Mouse (Mus musculus) lung, postnatal 25 days (tissue): Measurements from ENCODE around the gene Tarbp1.
"Not testable (repeated sequence)": the region's sequence is repeated elsewhere in the genome, so short reads cannot be mapped to it uniquely, and the experiment has no call there.

Source experiments
- DNase-seq: peaks from one replicate; pipeline ENCODE4 v3.0.0; 2022; ENCODE audit warnings: low spot score

Gene Tarbp1

GRCm38 (mm10) chr8:126420834-126421233 lies 54.0 kb downstream of the Tarbp1 start:
- DNase-seq = no peak

- no peak for DNase-seq
Measured at GRCm38 (mm10) chr8:126405030-126405429, 69.8 kb downstream of the Tarbp1 start.

GRCm38 (mm10) chr8:126404550-126404949 lies 70.3 kb downstream of the Tarbp1 start:
- not testable (repeated sequence) for DNase-seq

GRCm38 (mm10) chr8:126398349-126398748 lies 76.5 kb downstream of the Tarbp1 start:
- no peak for DNase-seq

GRCm38 (mm10) chr8:126395917-126396316 lies 78.9 kb downstream of the Tarbp1 start:
- no peak for DNase-seq

- no peak for DNase-seq
Measured at GRCm38 (mm10) chr8:126395386-126395785, 79.5 kb downstream of the Tarbp1 start.

- peak; percentile 9 for DNase-seq
Measured at GRCm38 (mm10) chr8:126391541-126391940, 83.3 kb downstream of the Tarbp1 start.

- DNase-seq = no peak
Measured at GRCm38 (mm10) chr8:126387566-126387965, 87.3 kb downstream of the Tarbp1 start.

GRCm38 (mm10) chr8:126382749-126383148 lies 92.1 kb downstream of the Tarbp1 start:
- peak; percentile 16 for DNase-seq

GRCm38 (mm10) chr8:126382216-126382615 lies 92.6 kb downstream of the Tarbp1 start:
- no peak for DNase-seq

- no peak for DNase-seq
Measured at GRCm38 (mm10) chr8:126381299-126381698, 93.6 kb downstream of the Tarbp1 start.

- no peak for DNase-seq
Measured at GRCm38 (mm10) chr8:126380141-126380540, 94.7 kb downstream of the Tarbp1 start.

- DNase-seq = no peak
Measured at GRCm38 (mm10) chr8:126379580-126379979, 95.3 kb downstream of the Tarbp1 start.
